Mouse (Mus musculus): ENCODE measurements around the gene Zfp383. TPM values are rescaled to one million over a fixed set of nuclear protein-coding genes. Genes with fewer than 3 reads are reported as not detected.
"Not testable (repeated sequence)": the region's sequence is repeated elsewhere in the genome, so short reads cannot be mapped to it uniquely, and the experiment has no call there.

Gene Zfp383
- total and polyA plus RNA-seq, 2 experiments, result 0.51 to 3.2 TPM

DNA sequence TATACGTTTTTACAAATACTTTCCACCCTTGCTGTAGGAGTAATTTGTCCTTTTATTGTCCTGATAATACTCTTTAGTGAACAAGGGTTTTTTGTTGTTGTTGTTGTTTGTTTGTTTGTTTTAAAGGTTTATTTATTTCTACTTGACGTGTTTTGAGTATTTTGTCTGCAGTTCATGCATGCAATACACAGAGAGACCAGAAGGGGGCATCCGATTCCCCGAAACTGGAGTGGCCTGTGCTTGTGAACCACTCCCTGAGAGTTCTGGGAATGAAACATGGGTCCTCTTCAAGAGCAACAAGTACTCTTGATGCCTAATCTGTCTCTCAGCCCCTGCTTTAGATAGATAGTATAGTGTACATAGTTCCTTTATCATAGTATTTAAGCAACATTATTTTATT lies 46.7 kb downstream of the Zfp383 start:
- TF ChIP-seq POLR2A (IDR thresholded peaks at IDR 0.05; ENCODE audit: extremely low read depth, insufficient read depth, low read length) (no peak), CTCF (IDR thresholded peaks at IDR 0.05; ENCODE audit: low read depth, low read length) (peak; percentile 59)
- Histone ChIP-seq H3K4me3 (ENCODE audit: insufficient read depth, low read depth, low read length) (peak overlapping the region; percentile 84; the same call in 1 of the 2 replicates), H3K27ac (replicated peaks; ENCODE audit: insufficient read depth, low read depth, low read length) (no peak overlapping the region), H3K27me3 (ENCODE audit: control insufficient read depth, insufficient read depth, low read length) (no peaks in the 10 kb centered on the region), H3K4me1 (ENCODE audit: control insufficient read depth, insufficient read depth, low read length) (no peaks in the 10 kb centered on the region), H3K9ac (ENCODE audit: low read depth, low read length) (no peak overlapping the region; the same call in 1 of the 2 replicates), H3K79me2 (ENCODE audit: control insufficient read depth, insufficient read depth, low read length) (no peaks in the 10 kb centered on the region), H3K36me3 (ENCODE audit: control insufficient read depth, insufficient read depth, low read length) (no peaks in the 10 kb centered on the region)
- WGBS, result 13% methylated on average over 4 of the region's 4 CpGs
- DNase-seq (ENCODE audit: extremely low read depth, low read depth, low spot score), result peak; percentile 69

- Histone ChIP-seq H3K36me3 (ENCODE audit: control insufficient read depth, insufficient read depth, low read length) (no peaks in the 10 kb centered on the region), H3K4me3 (ENCODE audit: insufficient read depth, low read depth, low read length) (peak overlapping the region; percentile 21; the same call in 1 of the 2 replicates), H3K27me3 (ENCODE audit: control insufficient read depth, insufficient read depth, low read length) (no peaks in the 10 kb centered on the region), H3K27ac (replicated peaks; ENCODE audit: insufficient read depth, low read depth, low read length) (no peak overlapping the region), H3K9ac (ENCODE audit: low read depth, low read length) (peak overlapping the region; percentile 45), H3K79me2 (ENCODE audit: control insufficient read depth, insufficient read depth, low read length) (no peaks in the 10 kb centered on the region), H3K4me1 (ENCODE audit: control insufficient read depth, insufficient read depth, low read length) (no peaks in the 10 kb centered on the region)
- 77% methylated on average over 9 of the region's 10 CpGs for WGBS
- no peak for TF ChIP-seq POLR2A (IDR thresholded peaks at IDR 0.05; ENCODE audit: extremely low read depth, insufficient read depth, low read length)
- no peak for TF ChIP-seq CTCF (IDR thresholded peaks at IDR 0.05; ENCODE audit: low read depth, low read length)
- DNase-seq (ENCODE audit: extremely low read depth, low read depth, low spot score), result no peak
These were observed 48.2 kb downstream of the Zfp383 start for GRCm38 (mm10) chr7:29956257-29956656.

DNA sequence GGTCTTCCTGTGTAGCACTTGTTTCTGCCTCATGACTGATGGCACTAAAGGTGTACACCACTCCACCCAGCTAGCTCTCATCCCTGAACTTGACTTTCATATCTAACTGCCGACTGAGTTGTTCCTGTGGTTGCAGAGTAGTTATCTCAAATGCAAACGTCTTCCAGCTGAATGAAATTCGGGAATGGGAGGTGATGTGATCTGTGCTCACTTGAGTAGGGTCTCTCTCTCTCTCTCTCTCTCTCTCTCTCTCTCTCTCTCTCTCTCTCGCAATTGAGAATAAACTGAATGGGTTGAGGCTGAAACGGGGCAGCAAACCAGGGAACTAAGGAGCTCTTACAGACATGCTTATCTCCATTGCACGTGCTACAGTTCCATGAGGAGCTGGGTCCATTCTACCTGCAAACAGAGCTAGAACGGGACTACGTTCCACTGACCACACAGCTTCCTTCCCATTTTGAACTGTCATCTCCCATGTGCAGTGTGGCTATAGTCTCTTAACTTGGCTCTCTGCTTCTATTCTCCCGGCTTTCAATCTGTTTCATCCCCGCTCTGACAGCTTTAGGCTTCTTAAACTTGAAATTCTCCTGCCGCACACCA lies 50.2 kb downstream of the Zfp383 start:
- TF ChIP-seq POLR2A (IDR thresholded peaks at IDR 0.05; ENCODE audit: extremely low read depth, insufficient read depth, low read length), result no peak
- no peak for TF ChIP-seq CTCF (IDR thresholded peaks at IDR 0.05; ENCODE audit: low read depth, low read length)
- WGBS, result 81% methylated on average over 11 of the region's 11 CpGs
- H3K4me1 ChIP-seq (ENCODE audit: control insufficient read depth, insufficient read depth, low read length), result no peaks in the 10 kb centered on the region

DNA sequence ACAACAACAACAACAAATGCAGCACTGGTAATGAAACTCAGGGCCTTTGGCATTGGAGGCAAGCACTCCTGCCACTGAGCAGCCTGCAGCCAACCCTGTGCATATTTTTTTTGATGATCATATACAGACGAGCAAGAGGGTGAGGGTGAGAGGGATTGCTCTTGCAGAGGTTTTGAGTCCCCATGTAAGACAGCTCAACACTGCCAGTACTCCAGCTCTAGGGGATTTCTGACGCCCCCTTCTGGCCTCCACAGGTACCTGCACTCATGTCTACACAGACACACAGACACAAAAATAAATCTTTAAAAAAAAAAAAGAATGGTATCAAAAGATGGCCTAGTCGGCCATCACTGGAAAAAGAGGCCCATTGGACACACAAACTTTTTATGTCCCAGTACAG lies 51.0 kb downstream of the Zfp383 start:
- Histone ChIP-seq H3K9ac (ENCODE audit: low read depth, low read length) (no peak overlapping the region), H3K79me2 (ENCODE audit: control insufficient read depth, insufficient read depth, low read length) (no peaks in the 10 kb centered on the region), H3K4me3 (ENCODE audit: insufficient read depth, low read depth, low read length) (no peak overlapping the region), H3K36me3 (ENCODE audit: control insufficient read depth, insufficient read depth, low read length) (no peaks in the 10 kb centered on the region), H3K4me1 (ENCODE audit: control insufficient read depth, insufficient read depth, low read length) (no peaks in the 10 kb centered on the region), H3K27ac (replicated peaks; ENCODE audit: insufficient read depth, low read depth, low read length) (no peak overlapping the region), H3K27me3 (ENCODE audit: control insufficient read depth, insufficient read depth, low read length) (no peaks in the 10 kb centered on the region)
- DNase-seq (ENCODE audit: extremely low read depth, low read depth, low spot score), result no peak
- TF ChIP-seq CTCF (IDR thresholded peaks at IDR 0.05; ENCODE audit: low read depth, low read length) (no peak), POLR2A (IDR thresholded peaks at IDR 0.05; ENCODE audit: extremely low read depth, insufficient read depth, low read length) (no peak)
- WGBS, result 66% methylated on average over 3 of the region's 3 CpGs

More for the DNA sequence above, 50.2 kb downstream of the Zfp383 start:
- Histone ChIP-seq H3K79me2 (ENCODE audit: control insufficient read depth, insufficient read depth, low read length) (no peaks in the 10 kb centered on the region), H3K27me3 (ENCODE audit: control insufficient read depth, insufficient read depth, low read length) (no peaks in the 10 kb centered on the region), H3K9ac (ENCODE audit: low read depth, low read length) (no peak overlapping the region), H3K4me3 (ENCODE audit: insufficient read depth, low read depth, low read length) (no peak overlapping the region), H3K36me3 (ENCODE audit: control insufficient read depth, insufficient read depth, low read length) (no peaks in the 10 kb centered on the region), H3K27ac (replicated peaks; ENCODE audit: insufficient read depth, low read depth, low read length) (no peak overlapping the region)
- DNase-seq (ENCODE audit: extremely low read depth, low read depth, low spot score), result no peak

DNA sequence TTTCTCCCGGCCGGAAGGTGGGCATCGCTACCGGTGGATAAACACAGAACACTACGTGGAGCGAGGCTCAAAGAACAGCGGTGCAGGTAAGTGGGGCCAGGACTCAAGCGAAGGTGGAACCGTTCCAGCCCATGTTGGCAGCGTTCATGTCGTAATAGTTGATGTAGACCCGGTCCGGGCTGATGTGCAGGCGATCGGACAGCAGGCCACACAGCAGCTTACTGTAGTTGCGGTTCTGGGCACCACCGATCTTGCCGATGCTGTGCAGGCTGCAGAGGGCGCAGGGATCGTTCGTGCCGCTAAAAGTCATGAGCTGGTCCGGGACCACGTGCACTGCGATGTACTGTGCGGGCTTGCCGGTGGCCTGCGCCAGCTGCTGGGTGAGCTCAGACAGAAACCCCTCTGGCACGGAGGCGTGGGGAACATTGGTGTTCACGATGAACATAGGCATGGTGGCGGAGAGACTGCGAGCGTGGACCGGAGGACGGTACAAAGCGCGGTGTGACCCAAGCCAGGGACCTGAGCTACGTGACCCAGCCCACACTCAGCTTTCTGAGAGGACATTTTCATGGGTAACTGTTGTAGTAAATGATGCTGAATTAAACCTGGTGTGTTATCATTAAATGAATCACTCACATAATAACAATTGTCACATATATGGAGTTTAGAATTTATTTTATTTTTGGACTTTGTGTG lies 57.2 kb downstream of the Zfp383 start:
- 50% methylated on average over 39 of the region's 39 CpGs for WGBS
- not testable (repeated sequence) for DNase-seq (ENCODE audit: extremely low read depth, low read depth, low spot score); H3K79me2 ChIP-seq (ENCODE audit: control insufficient read depth, insufficient read depth, low read length)

More for the DNA sequence above, 57.2 kb downstream of the Zfp383 start:
- not testable (repeated sequence) for H3K4me1 ChIP-seq (ENCODE audit: control insufficient read depth, insufficient read depth, low read length); H3K9ac ChIP-seq (ENCODE audit: low read depth, low read length); H3K27me3 ChIP-seq (ENCODE audit: control insufficient read depth, insufficient read depth, low read length); H3K36me3 ChIP-seq (ENCODE audit: control insufficient read depth, insufficient read depth, low read length); H3K4me3 ChIP-seq (ENCODE audit: insufficient read depth, low read depth, low read length); H3K27ac ChIP-seq (replicated peaks; ENCODE audit: insufficient read depth, low read depth, low read length)

Other genes with a start within 250 kb of the Zfp383 start
- gene Catsperg2, start 181.2 kb upstream of the Zfp383 start, total RNA-seq (2014; rRNA removed), result not detected in 2 replicates
- not detected in 2 replicates for gene Catsperg2, start 181.2 kb upstream of the Zfp383 start, polyA plus RNA-seq (2012; rRNA removed)
- gene Zfp84, start 139.7 kb upstream of the Zfp383 start, total RNA-seq (2014; rRNA removed), result 4.3 and 4.7 TPM in 2 replicates
- gene Zfp84, start 139.7 kb upstream of the Zfp383 start, polyA plus RNA-seq (2012; rRNA removed), result 1.4 and 1.5 TPM in 2 replicates
- gene Zfp30, start 124.2 kb upstream of the Zfp383 start, total RNA-seq (2014; rRNA removed), result 1.3 and 1.5 TPM in 2 replicates
- gene Zfp30, start 124.2 kb upstream of the Zfp383 start, polyA plus RNA-seq (2012; rRNA removed), result 1.1 and 1.8 TPM in 2 replicates
- 5.6 and 7.2 TPM in 2 replicates for gene Zfp790, start 92.1 kb upstream of the Zfp383 start, total RNA-seq (2014; rRNA removed)
- gene Zfp790, start 92.1 kb upstream of the Zfp383 start, polyA plus RNA-seq (2012; rRNA removed), result 1.1 and 1.4 TPM in 2 replicates
- 0.54 and 0.65 TPM in 2 replicates for gene Zfp940, start 54.6 kb upstream of the Zfp383 start, total RNA-seq (2014; rRNA removed)
- gene Zfp940, start 54.6 kb upstream of the Zfp383 start, polyA plus RNA-seq (2012; rRNA removed), result 0.09 and 0.12 TPM in 2 replicates
- 2.8 and 3.7 TPM in 2 replicates for gene Zfp420, start 48.2 kb upstream of the Zfp383 start, total RNA-seq (2014; rRNA removed)
- 0.34 and 0.50 TPM in 2 replicates for gene Zfp420, start 48.2 kb upstream of the Zfp383 start, polyA plus RNA-seq (2012; rRNA removed)
- gene Zfp27, start 1.7 kb upstream of the Zfp383 start, total RNA-seq (2014; rRNA removed), result 3.6 and 4.6 TPM in 2 replicates
- 1.1 and 1.3 TPM in 2 replicates for gene Zfp27, start 1.7 kb upstream of the Zfp383 start, polyA plus RNA-seq (2012; rRNA removed)
- 2.4 and 2.6 TPM in 2 replicates for gene Zfp74, start 45.9 kb downstream of the Zfp383 start, total RNA-seq (2014; rRNA removed)
- gene Zfp74, start 45.9 kb downstream of the Zfp383 start, polyA plus RNA-seq (2012; rRNA removed), result 2.3 and 2.7 TPM in 2 replicates
- 8.7 and 8.8 TPM in 2 replicates for gene Zfp568, start 75.7 kb downstream of the Zfp383 start, total RNA-seq (2014; rRNA removed)
- 4.3 and 4.9 TPM in 2 replicates for gene Zfp568, start 75.7 kb downstream of the Zfp383 start, polyA plus RNA-seq (2012; rRNA removed)
- 1.1 TPM in 2 replicates for gene Zfp14, start 143.2 kb downstream of the Zfp383 start, total RNA-seq (2014; rRNA removed)
- 0.49 and 0.65 TPM in 2 replicates for gene Zfp14, start 143.2 kb downstream of the Zfp383 start, polyA plus RNA-seq (2012; rRNA removed)
- gene Zfp82, start 164.7 kb downstream of the Zfp383 start, total RNA-seq (2014; rRNA removed), result 0.40 and 0.46 TPM in 2 replicates
- 0.04 and 0.14 TPM in 2 replicates for gene Zfp82, start 164.7 kb downstream of the Zfp383 start, polyA plus RNA-seq (2012; rRNA removed)
- gene Gm26920, start 182.2 kb downstream of the Zfp383 start, total RNA-seq (2014; rRNA removed), result 0.13 TPM in 1 of 2 replicates, not detected in the other
- not detected in 2 replicates for gene Gm26920, start 182.2 kb downstream of the Zfp383 start, polyA plus RNA-seq (2012; rRNA removed)
- gene Zfp566, start 182.3 kb downstream of the Zfp383 start, total RNA-seq (2014; rRNA removed), result 0.37 and 0.67 TPM in 2 replicates
- 0.56 and 1.9 TPM in 2 replicates for gene Zfp566, start 182.3 kb downstream of the Zfp383 start, polyA plus RNA-seq (2012; rRNA removed)
- gene Zfp260, start 186.6 kb downstream of the Zfp383 start, total RNA-seq (2014; rRNA removed), result 19.0 and 19.6 TPM in 2 replicates
- gene Zfp260, start 186.6 kb downstream of the Zfp383 start, polyA plus RNA-seq (2012; rRNA removed), result 8.3 and 11.1 TPM in 2 replicates
- gene Zfp382, start 213.7 kb downstream of the Zfp383 start, total RNA-seq (2014; rRNA removed), result 0.54 and 0.74 TPM in 2 replicates
- gene Zfp382, start 213.7 kb downstream of the Zfp383 start, polyA plus RNA-seq (2012; rRNA removed), result 0.07 TPM in 1 of 2 replicates, not detected in the other